Mouse (Mus musculus) embryonic fibroblast, embryonic 13.5 days (primary cell): ENCODE measurements around the gene Tlcd1.

Source experiments
- CTCF ChIP-seq: IDR thresholded peaks from 2 replicates; pipeline ENCODE4 v1.5.1; 2011; ENCODE audit warnings: mild to moderate bottlenecking, control low read depth, low read length, moderate library complexity, borderline replicate concordance; ENCODE audit not compliant: insufficient read depth
- POLR2A ChIP-seq: IDR thresholded peaks from 2 replicates; pipeline ENCODE4 v1.6.1; 2011; ENCODE audit warnings: low read depth, mild to moderate bottlenecking, control low read depth, low read length, moderate library complexity

GRCm38 (mm10) chr11:78188331-78189233, 12.1 kb downstream of the Tlcd1 start, which contains the start of gene Rab34:
- TF ChIP-seq CTCF (no peak), POLR2A (peak; percentile 66)
